Mouse (Mus musculus) induced T-regulatory cell, adult 2 months (primary cell): ENCODE results near the gene Gm8108.
"Not testable (repeated sequence)": the region's sequence is repeated elsewhere in the genome, so short reads cannot be mapped to it uniquely, and the experiment has no call there.

Source experiments
- DNase-seq: peaks from one replicate; pipeline ENCODE4 v3.0.0-alpha.2; 2012; ENCODE audit warnings: low read depth

Gm8108 gene

GRCm38 (mm10) chr14:4110426-4110825 is at the start of gene Gm8108:
Gene Gm8108 (plus strand): TSS chr14:4110526.
- DNase-seq = not testable (repeated sequence)

- DNase-seq = not testable (repeated sequence)
Observed at GRCm38 (mm10) chr14:4083820-4084219, 26.5 kb upstream of the Gm8108 start, which contains the start of gene Gm3115. Gene Gm3115 (plus strand): TSS chr14:4084120.

GRCm38 (mm10) chr14:4141646-4142045 is 31.3 kb downstream of the Gm8108 start:
- not testable (repeated sequence) for DNase-seq

GRCm38 (mm10) chr14:4164730-4165129 is 54.4 kb downstream of the Gm8108 start, which contains the start of gene Gm3127:
Gene Gm3127 (plus strand): TSS chr14:4165030.
- DNase-seq = not testable (repeated sequence)

- not testable (repeated sequence) for DNase-seq
Observed at GRCm38 (mm10) chr14:4182030-4182429, 71.7 kb downstream of the Gm8108 start.
